Mouse (Mus musculus) testis, adult 2 months (tissue): ENCODE data around the gene Myo1b. TPM values are rescaled to one million over a fixed set of nuclear protein-coding genes. Genes with fewer than 3 reads are reported as not detected.

Experiments used
- H3K27ac ChIP-seq: fragments of 200-500 bp; 2 replicates; pipeline ENCODE4 v1.5.1; 2012; ENCODE audit warnings: low read depth, low read length; ENCODE audit not compliant: control insufficient read depth, insufficient read depth
- H3K27me3 ChIP-seq: fragments of 200-500 bp; 2 replicates; pipeline ENCODE4 v1.6.1; 2012; ENCODE audit warnings: mild to moderate bottlenecking, low read length, moderate library complexity; ENCODE audit not compliant: control insufficient read depth, insufficient read depth
- H3K36me3 ChIP-seq: fragments of 200-500 bp; 2 replicates; pipeline ENCODE4 v1.6.1; 2012; ENCODE audit warnings: mild to moderate bottlenecking, low read length; ENCODE audit not compliant: control insufficient read depth, insufficient read depth
- H3K4me1 ChIP-seq: fragments of 200-500 bp; 2 replicates; pipeline ENCODE4 v1.6.1; 2012; ENCODE audit warnings: low read length; ENCODE audit not compliant: control insufficient read depth, insufficient read depth
- H3K4me3 ChIP-seq: fragments of 200-500 bp; 2 replicates; pipeline ENCODE4 v1.5.1; 2012; ENCODE audit warnings: low read depth, mild to moderate bottlenecking, low read length, moderate library complexity, mixed read lengths; ENCODE audit not compliant: control insufficient read depth
- CTCF ChIP-seq: fragments of 200-500 bp; IDR thresholded peaks from 2 replicates; pipeline ENCODE4 v1.5.1; 2012; ENCODE audit warnings: low read depth, mild to moderate bottlenecking, inconsistent platforms, low read length, moderate library complexity; ENCODE audit not compliant: control insufficient read depth, insufficient read depth, insufficient replicate concordance
- POLR2A ChIP-seq: fragments of 200-500 bp; IDR thresholded peaks from 2 replicates; pipeline ENCODE4 v1.6.1; 2012; ENCODE audit warnings: low read depth, mild to moderate bottlenecking, inconsistent platforms, low read length, moderate library complexity; ENCODE audit not compliant: control insufficient read depth
- polyA plus RNA-seq: library from polyadenylated mRNA; depleted of rRNA; stranded (reverse); fragments of >200 nt; gene quantifications from 2 replicates; pipeline ENCODE4 v1.2.3, GENCODE M21; 2012; rRNA removed

Gene Myo1b
- polyA plus RNA-seq: 0.89 and 2.3 TPM in 2 replicates

DNA sequence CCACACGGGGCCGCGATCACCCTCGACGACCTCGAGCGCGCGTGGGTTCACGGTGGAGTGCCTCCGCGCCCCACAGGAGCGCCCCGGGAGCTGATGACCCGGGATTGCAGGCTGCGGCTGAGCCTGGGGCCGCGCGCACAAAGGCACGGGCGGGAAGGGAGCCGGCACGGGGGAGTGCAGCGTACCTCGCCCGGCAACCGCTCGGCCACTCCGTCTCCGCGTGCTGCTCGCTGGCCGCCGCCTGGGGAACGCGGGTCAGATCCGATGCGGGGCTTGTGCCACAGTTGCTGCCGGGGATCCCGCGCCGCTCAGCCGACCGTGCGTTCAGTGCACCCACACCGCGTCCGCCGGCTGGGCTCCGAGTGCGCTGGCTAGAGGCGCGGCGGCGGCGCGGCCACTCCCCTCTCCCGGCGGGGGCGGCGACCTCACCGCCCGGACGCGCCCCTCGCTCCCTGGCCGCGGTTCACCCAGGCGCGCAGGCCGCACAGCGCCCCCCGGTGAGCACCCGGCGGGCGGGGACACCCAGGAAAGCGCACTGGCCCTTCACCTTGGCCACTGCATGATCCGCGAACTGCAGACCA is at the start of gene Myo1b:
TSS of gene Myo1b (minus strand) at position 496 of the 581 bp plus-strand sequence.
- Histone ChIP-seq H3K27ac (no peak within 1 kb of the TSS), H3K36me3 (no peaks in the 10 kb centered on the region), H3K27me3 (no peaks in the 10 kb centered on the region), H3K4me3 (peak within 1 kb of the TSS; percentile 81), H3K4me1 (peaks cover 8% of the 10 kb centered on the region)
- TF ChIP-seq CTCF (no peak), POLR2A (no peak)

DNA sequence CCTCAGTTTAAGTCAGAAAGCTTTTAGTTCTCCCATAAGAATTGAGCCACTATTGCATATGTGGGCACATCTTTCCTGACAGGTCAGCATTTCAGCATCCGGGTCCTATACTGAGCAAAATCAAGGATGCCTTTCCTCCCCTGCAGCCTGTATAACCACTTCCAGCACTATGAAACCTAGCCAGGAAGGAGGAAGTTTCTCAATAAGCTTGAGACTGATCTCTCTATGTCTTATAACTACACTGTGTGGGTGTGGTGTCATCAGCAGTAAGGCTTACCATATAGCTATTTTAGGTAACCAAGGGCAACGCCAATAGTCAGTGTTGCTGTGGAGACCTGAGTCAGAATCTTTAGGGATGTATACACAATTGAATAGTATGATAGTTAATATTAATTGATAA is 48.8 kb upstream of the Myo1b start:
- Histone ChIP-seq H3K27ac (no peak overlapping the region), H3K36me3 (no peaks in the 10 kb centered on the region)
- TF ChIP-seq CTCF (no peak), POLR2A (no peak)

DNA sequence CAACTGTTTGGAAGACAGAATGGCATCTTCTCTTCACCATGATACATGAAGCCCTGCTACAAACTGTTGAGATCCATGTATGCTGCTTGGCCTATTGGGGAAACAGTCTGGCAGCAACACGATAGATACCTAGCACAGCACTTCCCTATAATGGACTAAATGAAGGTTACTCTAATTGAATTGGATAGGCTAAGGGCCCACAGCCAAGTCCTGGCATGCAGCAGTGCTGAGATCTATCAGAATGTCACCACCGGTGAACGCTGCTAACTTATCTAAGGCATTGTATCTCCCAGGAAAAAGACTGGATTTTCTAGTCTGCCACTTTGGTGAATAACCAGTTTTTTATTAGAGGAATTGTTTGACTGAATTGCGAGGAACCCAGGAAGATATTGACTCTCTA is 31.2 kb upstream of the Myo1b start:
- Histone ChIP-seq H3K4me1 (no peaks in the 10 kb centered on the region), H3K27me3 (no peaks in the 10 kb centered on the region), H3K36me3 (no peaks in the 10 kb centered on the region), H3K4me3 (no peak overlapping the region), H3K27ac (no peak overlapping the region)
- no peak for TF ChIP-seq CTCF
- TF ChIP-seq POLR2A: no peak

More for the DNA sequence above, 48.8 kb upstream of the Myo1b start:
- Histone ChIP-seq H3K27me3 (no peaks in the 10 kb centered on the region), H3K4me1 (no peaks in the 10 kb centered on the region), H3K4me3 (no peak overlapping the region)

- TF ChIP-seq POLR2A (no peak), CTCF (no peak)
- Histone ChIP-seq H3K36me3 (no peaks in the 10 kb centered on the region), H3K27ac (no peak overlapping the region), H3K4me3 (no peak overlapping the region), H3K4me1 (peaks cover 2% of the 10 kb centered on the region), H3K27me3 (no peaks in the 10 kb centered on the region)
Observed at GRCm38 (mm10) chr1:51944755-51945154, 28.9 kb upstream of the Myo1b start.

- Histone ChIP-seq H3K27me3 (no peaks in the 10 kb centered on the region), H3K36me3 (no peaks in the 10 kb centered on the region), H3K4me3 (no peak overlapping the region), H3K4me1 (peaks cover 2% of the 10 kb centered on the region), H3K27ac (no peak overlapping the region)
- no peak for TF ChIP-seq CTCF
Observed at GRCm38 (mm10) chr1:51938357-51938756, 22.5 kb upstream of the Myo1b start.

- no peaks in the 10 kb centered on the region for H3K36me3 ChIP-seq
- H3K27ac ChIP-seq: no peak overlapping the region
- no peaks in the 10 kb centered on the region for H3K4me1 ChIP-seq
- no peak overlapping the region for H3K4me3 ChIP-seq
- H3K27me3 ChIP-seq: no peaks in the 10 kb centered on the region
- TF ChIP-seq POLR2A: no peak
Observed at GRCm38 (mm10) chr1:51935006-51935405, 19.1 kb upstream of the Myo1b start.

DNA sequence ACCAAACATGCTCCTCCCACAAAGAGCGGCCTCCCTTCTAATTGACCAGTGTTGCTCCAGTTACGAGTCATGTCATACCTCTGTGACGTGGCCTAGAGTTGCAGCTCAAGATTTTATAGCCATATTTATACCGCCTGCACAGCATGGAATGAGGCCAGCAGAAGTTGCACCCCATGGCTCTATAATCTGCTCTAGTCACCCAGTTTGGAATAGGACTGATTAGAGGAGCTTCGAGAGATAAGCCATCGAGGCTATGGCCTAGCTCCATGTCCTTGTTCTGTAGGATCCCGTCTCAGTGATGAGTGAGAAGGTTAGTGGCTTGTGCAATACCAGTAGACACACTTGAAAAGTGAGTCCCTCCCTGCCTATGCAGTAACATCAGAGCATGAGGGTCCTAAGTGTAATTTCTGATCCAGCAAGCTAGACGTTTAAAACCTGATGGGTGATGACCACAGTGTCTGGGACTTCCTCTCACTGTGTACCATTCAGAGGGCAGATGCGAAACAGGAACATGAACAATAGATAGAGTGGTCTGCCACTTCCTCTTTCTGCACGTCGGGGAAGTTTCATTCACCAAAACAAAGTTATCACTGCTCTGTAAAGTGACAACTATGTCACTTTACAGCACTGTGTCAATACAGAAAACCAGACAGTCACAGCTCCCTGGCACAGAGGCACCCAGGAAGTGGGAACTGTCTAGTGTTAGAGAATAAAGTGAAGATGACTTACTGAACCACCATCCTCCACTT is 18.5 kb upstream of the Myo1b start:
- Histone ChIP-seq H3K36me3 (no peaks in the 10 kb centered on the region), H3K27ac (no peak overlapping the region), H3K4me3 (no peak overlapping the region), H3K27me3 (no peaks in the 10 kb centered on the region), H3K4me1 (no peaks in the 10 kb centered on the region)
- no peak for TF ChIP-seq CTCF
- no peak for TF ChIP-seq POLR2A
